Mouse (Mus musculus): ENCODE measurements around the gene Irak4. TPM values are rescaled to one million over a fixed set of nuclear protein-coding genes. Genes with fewer than 3 reads are reported as not detected.

Gene Irak4
- 29.5 TPM for polyA plus RNA-seq (2017; shearing (Covaris generic))

GRCm38 (mm10) chr15:94543409-94544051 is at the start of gene Irak4, which contains the start of gene Pus7l:
Gene Irak4 (plus strand): TSS chr15:94543643.
Gene Pus7l (minus strand): TSS chr15:94543547.

GRCm38 (mm10) chr15:94589219-94590075 is 46.0 kb downstream of the Irak4 start, which contains the start of gene Twf1:
Gene Twf1 (minus strand): TSS chr15:94589889.

GRCm38 (mm10) chr15:94628830-94629601 is 85.6 kb downstream of the Irak4 start, which contains the start of gene Tmem117:
Gene Tmem117 (plus strand): TSS chr15:94629232.

Other genes starting within 250 kb of the Irak4 start
- 0.23 TPM for gene Adamts20, start 78.2 kb upstream of the Irak4 start, polyA plus RNA-seq (2017; shearing (Covaris generic))
- gene Pus7l, start 96 bp upstream of the Irak4 start, polyA plus RNA-seq (2017; shearing (Covaris generic)): 11.8 TPM
- gene Twf1, start 46.2 kb downstream of the Irak4 start, polyA plus RNA-seq (2017; shearing (Covaris generic)): 16.0 TPM
- gene Tmem117, start 85.6 kb downstream of the Irak4 start, polyA plus RNA-seq (2017; shearing (Covaris generic)): 0.16 TPM